Mouse (Mus musculus) lung, postnatal 0 days (tissue): ENCODE measurements at regions not wholly inside any gene's neighbourhood (a gene's known extent, or its start where the extent isn't known, plus 50 kb on each side); places are given as distances from the start of the nearest gene placed in this dataset.

Experiments
- ATAC-seq: fragments of 200-750 bp; cut with Nextera tagmentation; 2 replicates; pipeline ENCODE4 v1.8.0; 2017; ENCODE audit warnings: moderate library complexity
- DNase-seq: peaks from one replicate; pipeline ENCODE4 v3.0.0-alpha.2; 2016; ENCODE audit warnings: low spot score
- H3K27ac ChIP-seq: fragments of 300-500 bp; sonication (generic); 2 replicates; pipeline ENCODE4 v1.5.1; 2014; ENCODE audit warnings: antibody characterized with exemption, mild to moderate bottlenecking, low read length, mixed read lengths
- H3K27me3 ChIP-seq: fragments of 300-500 bp; sonication (generic); replicated peaks from 2 replicates; pipeline ENCODE4 v1.6.1; 2014; ENCODE audit warnings: low read length, mixed read lengths; ENCODE audit not compliant: insufficient read depth
- H3K36me3 ChIP-seq: fragments of 300-500 bp; sonication (generic); 2 replicates; pipeline ENCODE4 v1.6.1; 2014; ENCODE audit warnings: low read length, mixed read lengths; ENCODE audit not compliant: insufficient read depth
- H3K4me1 ChIP-seq: fragments of 300-500 bp; sonication (generic); 2 replicates; pipeline ENCODE4 v1.6.1; 2014; ENCODE audit warnings: antibody characterized with exemption, low read depth, low read length, mixed read lengths; ENCODE audit not compliant: insufficient read depth
- H3K4me2 ChIP-seq: fragments of 300-500 bp; sonication (generic); replicated peaks from 2 replicates; pipeline ENCODE4 v1.6.1; 2014; ENCODE audit warnings: low read depth, mild to moderate bottlenecking, low read length, moderate library complexity, mixed read lengths
- H3K4me3 ChIP-seq: fragments of 300-500 bp; sonication (generic); 2 replicates; pipeline ENCODE4 v1.5.1; 2014; ENCODE audit warnings: low read depth, low read length
- H3K9ac ChIP-seq: fragments of 300-500 bp; sonication (generic); replicated peaks from 2 replicates; pipeline ENCODE4 v1.6.1; 2014; ENCODE audit warnings: low read depth, mild to moderate bottlenecking
- H3K9me3 ChIP-seq: fragments of 300-500 bp; sonication (generic); 2 replicates; pipeline ENCODE4 v1.6.1; 2016; ENCODE audit warnings: low read length, mixed read lengths
- CTCF ChIP-seq: IDR thresholded peaks from 2 replicates; pipeline ENCODE4 v1.5.1; 2016; ENCODE audit warnings: antibody characterized with exemption, mild to moderate bottlenecking
- EP300 ChIP-seq: IDR thresholded peaks from 2 replicates; pipeline ENCODE4 v1.6.1; 2016; ENCODE audit warnings: antibody characterized with exemption, mild to moderate bottlenecking, control low read depth
- WGBS: fragments of 180-500 bp; shearing (Covaris S2); extraction: QIAGEN DNeasy Blood & Tissue Kit; methylation state at CpG from one replicate; pipeline ENCODE4 v1.1.7; 2014; 5-methylcytosine and 5-hydroxymethylcytosine counted together

DNA sequence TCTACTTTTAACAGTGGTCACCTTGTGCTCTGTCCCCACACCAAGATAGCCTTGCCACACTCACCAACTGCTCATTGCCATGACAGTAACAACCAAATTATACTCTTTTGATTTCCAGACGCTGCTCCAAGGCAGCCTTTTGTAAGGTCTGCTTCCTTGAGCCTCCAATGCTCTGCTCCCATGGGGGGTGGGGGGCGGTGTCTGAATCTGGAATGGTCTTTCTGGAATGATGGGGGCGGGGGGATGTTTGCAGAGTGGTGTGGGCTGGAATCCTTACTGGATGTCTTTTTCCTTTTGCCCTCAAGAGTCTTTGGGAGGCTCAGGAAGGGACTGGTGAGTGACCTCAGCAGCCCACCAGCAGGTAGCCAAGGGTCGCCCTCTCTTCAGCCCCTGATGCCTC is 131.4 kb upstream of the Lemd2 start:
- no peak overlapping the region for H3K4me3 ChIP-seq
- H3K27me3 ChIP-seq = no peaks in the 10 kb centered on the region
- H3K4me1 ChIP-seq = no peaks in the 10 kb centered on the region
- no peaks in the 10 kb centered on the region for H3K36me3 ChIP-seq
- no peak for DNase-seq
- H3K27ac ChIP-seq = no peak overlapping the region
- H3K9me3 ChIP-seq = no peaks in the 10 kb centered on the region
- H3K4me2 ChIP-seq = no peak overlapping the region
- TF ChIP-seq EP300 = no peak
- TF ChIP-seq CTCF = no peak
- no peak overlapping the region for H3K9ac ChIP-seq
- ATAC-seq = no peak
- 49% methylated on average over 4 of the region's 4 CpGs for WGBS

DNA sequence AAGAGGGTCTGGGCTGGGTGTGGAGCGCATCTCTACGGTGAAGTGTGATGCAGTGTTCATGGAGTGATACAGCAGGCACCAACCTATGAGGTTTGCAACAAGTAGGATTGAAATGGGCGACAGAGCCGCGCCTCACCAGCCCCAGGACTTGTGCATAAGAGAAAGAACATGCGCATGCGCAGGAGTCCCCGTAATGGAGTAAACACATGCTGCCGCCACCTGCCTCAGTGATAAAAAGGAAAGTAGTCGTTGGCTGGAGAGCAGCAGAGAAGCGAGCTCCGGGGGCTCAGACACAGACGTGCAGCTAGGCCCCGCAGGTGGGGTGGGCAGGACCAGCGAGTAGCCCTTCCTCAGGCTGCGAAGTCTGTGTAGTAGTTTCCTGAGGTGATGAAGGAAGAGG is 129.3 kb upstream of the Lemd2 start:
- Histone ChIP-seq H3K4me3 (no peak overlapping the region), H3K27ac (no peak overlapping the region), H3K4me2 (no peak overlapping the region), H3K4me1 (no peaks in the 10 kb centered on the region), H3K9ac (no peak overlapping the region), H3K27me3 (no peaks in the 10 kb centered on the region), H3K9me3 (no peaks in the 10 kb centered on the region), H3K36me3 (no peaks in the 10 kb centered on the region)
- DNase-seq = no peak
- 71% methylated on average over 16 of the region's 16 CpGs for WGBS
- ATAC-seq = no peak
- TF ChIP-seq EP300 (no peak), CTCF (no peak)

- H3K36me3 ChIP-seq = no peaks in the 10 kb centered on the region
- no peak for DNase-seq
- no peak overlapping the region for H3K27ac ChIP-seq
- no peak for ATAC-seq
- H3K4me3 ChIP-seq = no peak overlapping the region
- 59% methylated on average over 6 of the region's 6 CpGs for WGBS
- H3K9ac ChIP-seq = no peak overlapping the region
- no peak for TF ChIP-seq CTCF
- no peak for TF ChIP-seq EP300
- no peaks in the 10 kb centered on the region for H3K27me3 ChIP-seq
- no peaks in the 10 kb centered on the region for H3K4me1 ChIP-seq
- H3K4me2 ChIP-seq = no peak overlapping the region
- H3K9me3 ChIP-seq = no peaks in the 10 kb centered on the region
Measured at GRCm38 (mm10) chr17:27333141-27333540, 128.9 kb upstream of the Lemd2 start.

GRCm38 (mm10) chr17:27332076-27332475 is 127.8 kb upstream of the Lemd2 start:
- no peaks in the 10 kb centered on the region for H3K27me3 ChIP-seq
- no peak overlapping the region for H3K9ac ChIP-seq
- WGBS = 59% methylated on average over 4 of the region's 4 CpGs
- ATAC-seq (peak; percentile 78), DNase-seq (peak; percentile 65)
- TF ChIP-seq EP300 (no peak), CTCF (no peak)
- H3K4me1 ChIP-seq = no peaks in the 10 kb centered on the region
- no peak overlapping the region for H3K4me2 ChIP-seq
- H3K4me3 ChIP-seq = no peak overlapping the region
- H3K27ac ChIP-seq = no peak overlapping the region
- H3K9me3 ChIP-seq = no peaks in the 10 kb centered on the region
- H3K36me3 ChIP-seq = no peaks in the 10 kb centered on the region

- no peak for TF ChIP-seq CTCF
- TF ChIP-seq EP300 = no peak
- Histone ChIP-seq H3K4me2 (no peak overlapping the region), H3K4me1 (no peaks in the 10 kb centered on the region), H3K27me3 (no peaks in the 10 kb centered on the region), H3K9ac (no peak overlapping the region), H3K9me3 (no peaks in the 10 kb centered on the region), H3K36me3 (no peaks in the 10 kb centered on the region), H3K27ac (no peak overlapping the region), H3K4me3 (no peak overlapping the region)
- WGBS = 72% methylated on average over 5 of the region's 5 CpGs
- DNase-seq (no peak), ATAC-seq (no peak)
Measured at GRCm38 (mm10) chr17:27331630-27332029, 127.4 kb upstream of the Lemd2 start.

GRCm38 (mm10) chr17:27329791-27330190 is 125.5 kb upstream of the Lemd2 start:
- TF ChIP-seq CTCF (no peak), EP300 (no peak)
- Histone ChIP-seq H3K9me3 (no peaks in the 10 kb centered on the region), H3K9ac (no peak overlapping the region), H3K27ac (no peak overlapping the region), H3K36me3 (no peaks in the 10 kb centered on the region), H3K4me3 (no peak overlapping the region), H3K4me1 (no peaks in the 10 kb centered on the region), H3K4me2 (no peak overlapping the region), H3K27me3 (no peaks in the 10 kb centered on the region)
- DNase-seq (no peak), ATAC-seq (no peak)
- WGBS = 55% methylated on average over 6 of the region's 6 CpGs

DNA sequence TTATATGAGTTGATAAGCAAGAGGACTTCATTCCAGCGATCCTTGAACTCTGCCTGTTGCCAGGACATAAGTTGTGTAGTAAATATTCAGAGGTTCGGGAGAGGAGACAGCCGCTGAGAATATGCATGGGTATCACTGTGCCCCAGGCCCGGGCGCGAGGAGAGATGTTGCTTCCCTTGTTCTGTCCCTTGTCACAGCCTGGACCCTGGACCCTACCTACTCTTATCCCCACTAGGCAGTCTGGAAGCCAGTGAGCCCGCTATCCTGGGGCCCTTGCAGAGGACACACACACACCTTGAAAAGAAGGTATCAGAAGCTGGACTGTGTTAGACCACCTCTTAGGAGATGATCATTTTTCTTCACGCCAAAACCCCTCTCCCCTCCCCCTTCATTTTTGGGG is 124.9 kb upstream of the Lemd2 start:
- Histone ChIP-seq H3K4me2 (no peak overlapping the region), H3K27ac (no peak overlapping the region), H3K36me3 (no peaks in the 10 kb centered on the region), H3K9me3 (no peaks in the 10 kb centered on the region), H3K4me3 (no peak overlapping the region), H3K9ac (no peak overlapping the region), H3K27me3 (no peaks in the 10 kb centered on the region), H3K4me1 (no peaks in the 10 kb centered on the region)
- WGBS = 73% methylated on average over 8 of the region's 8 CpGs
- DNase-seq = no peak
- TF ChIP-seq CTCF (no peak), EP300 (no peak)
- no peak for ATAC-seq
